Mouse (Mus musculus) heart, adult 9 months (tissue): ENCODE results near the gene St14.
"Not testable (repeated sequence)": the region's sequence is repeated elsewhere in the genome, so short reads cannot be mapped to it uniquely, and the experiment has no call there.

ENCODE experiments used
- DNase-seq, 2 experiments: peaks; one replicate each; pipeline ENCODE4 v3.0.0; 2022; ENCODE audit warnings: low spot score in 2 of 2

St14 gene

GRCm38 (mm10) chr9:31086754-31087145 lies 44.9 kb downstream of the St14 start:
- no peak for DNase-seq

GRCm38 (mm10) chr9:31086085-31086753 lies 45.4 kb downstream of the St14 start:
- DNase-seq, result peak in 1 of 2 experiments; percentile 51

DNA sequence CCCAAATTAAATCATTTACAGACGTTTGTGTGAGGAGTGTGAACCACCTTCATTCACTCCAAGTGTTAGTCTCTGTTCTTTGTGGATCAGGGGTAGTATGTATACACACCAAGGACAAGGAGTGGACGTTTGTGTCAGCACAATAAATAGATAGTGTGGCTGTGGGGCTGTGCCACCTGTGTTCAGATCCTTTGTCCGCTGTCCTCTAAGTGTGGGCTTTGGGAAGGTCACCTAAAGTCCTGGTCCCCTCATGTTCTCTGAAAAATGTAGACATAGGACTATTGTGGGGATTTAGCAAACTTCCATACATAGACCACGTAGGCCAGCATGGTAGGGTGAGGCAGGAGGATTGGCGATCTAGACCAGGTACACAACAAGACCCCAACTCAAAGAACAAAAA lies 46.1 kb downstream of the St14 start:
- DNase-seq, result no peak

DNA sequence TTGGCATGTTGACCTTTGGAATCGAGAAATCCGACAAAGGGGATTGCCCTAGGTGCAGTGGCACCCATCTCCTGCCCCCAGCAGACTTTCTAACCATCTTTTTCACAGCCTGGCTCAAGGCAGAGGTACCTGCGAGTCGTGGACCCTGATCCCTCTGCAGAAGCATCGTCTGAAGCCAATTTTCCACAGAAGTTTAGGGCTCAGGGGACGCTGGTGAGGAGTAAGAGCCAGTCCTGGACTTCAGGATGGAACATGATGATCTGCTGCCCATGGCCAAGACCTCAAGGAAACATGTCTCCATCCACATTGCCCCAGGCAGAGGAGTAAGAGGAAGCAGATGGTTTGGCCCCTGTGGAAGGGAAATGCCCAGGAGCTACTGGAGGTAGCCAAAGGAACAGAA lies 48.9 kb downstream of the St14 start:
- DNase-seq, result no peak

GRCm38 (mm10) chr9:31082054-31082666 lies 49.5 kb downstream of the St14 start:
- peak; percentile 20 to 57 for DNase-seq

- no peak for DNase-seq
Observed at GRCm38 (mm10) chr9:31080726-31081125, 50.9 kb downstream of the St14 start.

DNA sequence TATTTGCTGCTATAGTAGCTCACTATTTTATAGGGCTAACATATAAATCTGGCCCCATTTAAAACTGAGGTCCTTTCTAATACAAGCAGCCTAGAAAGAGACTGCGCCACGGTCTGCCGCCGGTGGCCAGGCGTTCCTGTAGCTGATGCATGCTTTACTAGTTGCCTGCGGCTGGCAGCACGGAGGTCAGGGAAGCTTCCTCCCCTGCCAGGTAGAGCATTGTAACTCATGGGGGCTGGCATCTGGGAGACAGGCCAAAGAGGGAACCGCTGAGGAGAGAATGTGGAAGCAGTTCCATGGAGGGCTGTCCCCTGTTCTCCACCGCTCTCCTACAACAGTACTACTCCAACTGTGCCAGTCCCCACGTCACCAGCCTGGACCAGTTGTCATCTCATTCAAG lies 56.8 kb downstream of the St14 start:
- no peak for DNase-seq

GRCm38 (mm10) chr9:31073797-31074196 lies 57.9 kb downstream of the St14 start:
- DNase-seq, result no peak

DNA sequence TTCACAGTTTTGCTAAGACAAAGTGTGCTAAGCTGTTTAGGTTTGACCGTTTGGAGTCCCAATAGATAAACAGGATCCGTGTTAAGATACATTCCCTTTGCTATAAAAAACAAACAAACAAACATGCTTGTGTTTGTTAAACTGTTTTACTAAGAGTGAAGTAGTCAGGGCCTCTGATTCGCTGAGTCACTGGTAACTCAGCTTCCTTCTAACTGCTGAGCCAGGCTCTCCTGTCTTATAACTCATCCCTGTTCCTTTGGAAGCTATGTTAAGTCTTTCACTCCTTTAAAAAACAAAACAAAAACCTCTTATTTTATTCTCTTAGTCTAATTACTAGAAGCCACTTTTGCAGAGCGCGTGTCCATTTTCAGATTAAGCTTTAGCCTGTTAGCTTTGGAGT lies 59.4 kb downstream of the St14 start:
- DNase-seq, result no peak

GRCm38 (mm10) chr9:31070706-31071105 lies 60.9 kb downstream of the St14 start:
- no peak for DNase-seq

- DNase-seq, result no peak
Observed at GRCm38 (mm10) chr9:31058723-31059122, 72.9 kb downstream of the St14 start.

GRCm38 (mm10) chr9:31051509-31051908 lies 80.1 kb downstream of the St14 start:
- DNase-seq, result not testable (repeated sequence)

- DNase-seq, result no peak
Observed at GRCm38 (mm10) chr9:31050208-31050607, 81.4 kb downstream of the St14 start.
